Mouse (Mus musculus) heart, adult 18-20 months (tissue): ENCODE measurements around the gene Polr3h. TPM values are rescaled to one million over a fixed set of nuclear protein-coding genes. Genes with fewer than 3 reads are reported as not detected.
"Not testable (repeated sequence)": the region's sequence is repeated elsewhere in the genome, so short reads cannot be mapped to it uniquely, and the experiment has no call there.

Source experiments
- DNase-seq, 2 experiments: peaks; one replicate each; pipeline ENCODE4 v3.0.0; 2021 to 2022; ENCODE audit warnings: mixed read lengths in 1 of 2
- total RNA-seq, 2 experiments: library from RNA; stranded (reverse); gene quantifications; 2 replicates each; pipeline ENCODE4 v1.2.3; 2021

Gene Polr3h
- total RNA-seq, 2 experiments from 2014 or later, result 7.8 to 10.7 TPM

GRCm38 (mm10) chr15:81917621-81918463 is 8.2 kb downstream of the Polr3h start:
- peak; percentile 70 to 89 for DNase-seq

- no peak for DNase-seq
Observed at GRCm38 (mm10) chr15:81917201-81917600, 8.8 kb downstream of the Polr3h start.

GRCm38 (mm10) chr15:81915663-81916062 is 10.4 kb downstream of the Polr3h start:
- DNase-seq, result no peak

GRCm38 (mm10) chr15:81914668-81915067 is 11.4 kb downstream of the Polr3h start:
- DNase-seq, result no peak

- DNase-seq, result no peak
Observed at GRCm38 (mm10) chr15:81912498-81912897, 13.5 kb downstream of the Polr3h start.

GRCm38 (mm10) chr15:81908767-81909166 is 17.3 kb downstream of the Polr3h start:
- not testable (repeated sequence) for DNase-seq

GRCm38 (mm10) chr15:81907953-81908352 is 18.1 kb downstream of the Polr3h start:
- DNase-seq, result no peak

- DNase-seq, result peak; percentile 38 to 86
Observed at GRCm38 (mm10) chr15:81904939-81905338, 21.1 kb downstream of the Polr3h start.

- DNase-seq, result peak; percentile 45 to 67
Observed at GRCm38 (mm10) chr15:81898751-81899150, 27.3 kb downstream of the Polr3h start.

GRCm38 (mm10) chr15:81897607-81898285 is 28.3 kb downstream of the Polr3h start:
- no peak for DNase-seq

GRCm38 (mm10) chr15:81896407-81896806 is 29.6 kb downstream of the Polr3h start:
- DNase-seq, result peak; percentile 30 to 45

- no peak for DNase-seq
Observed at GRCm38 (mm10) chr15:81894002-81894401, 32.0 kb downstream of the Polr3h start.

- no peak for DNase-seq
Observed at GRCm38 (mm10) chr15:81891822-81892580, 34.0 kb downstream of the Polr3h start.

GRCm38 (mm10) chr15:81891140-81891802 is 34.8 kb downstream of the Polr3h start:
- no peak for DNase-seq

GRCm38 (mm10) chr15:81889175-81889574 is 36.9 kb downstream of the Polr3h start:
- DNase-seq, result peak; percentile 56 to 69

- peak in 1 of 2 experiments; percentile 42 for DNase-seq
Observed at GRCm38 (mm10) chr15:81886795-81887550, 39.1 kb downstream of the Polr3h start.

GRCm38 (mm10) chr15:81885418-81885934 is 40.6 kb downstream of the Polr3h start:
- no peak for DNase-seq

GRCm38 (mm10) chr15:81882348-81882747 is 43.7 kb downstream of the Polr3h start:
- no peak for DNase-seq

- DNase-seq, result peak; percentile 38 to 50
Observed at GRCm38 (mm10) chr15:81879531-81880401, 46.3 kb downstream of the Polr3h start.
